Mouse (Mus musculus) kidney, adult 8-10 months (tissue): ENCODE data around the gene Tmem168.
A peak's percentile ranks its signal among the peaks of the same experiment; 100 is the strongest.

Source experiments
- DNase-seq, 2 experiments: peaks; one replicate each; pipeline ENCODE4 v3.0.0; 2022

The Tmem168 gene

GRCm38 (mm10) chr6:13607621-13608493 is at the start of gene Tmem168:
Tmem168 (minus strand) TSS chr6:13608100.
- DNase-seq, result peak; percentile 86 to 94

DNA sequence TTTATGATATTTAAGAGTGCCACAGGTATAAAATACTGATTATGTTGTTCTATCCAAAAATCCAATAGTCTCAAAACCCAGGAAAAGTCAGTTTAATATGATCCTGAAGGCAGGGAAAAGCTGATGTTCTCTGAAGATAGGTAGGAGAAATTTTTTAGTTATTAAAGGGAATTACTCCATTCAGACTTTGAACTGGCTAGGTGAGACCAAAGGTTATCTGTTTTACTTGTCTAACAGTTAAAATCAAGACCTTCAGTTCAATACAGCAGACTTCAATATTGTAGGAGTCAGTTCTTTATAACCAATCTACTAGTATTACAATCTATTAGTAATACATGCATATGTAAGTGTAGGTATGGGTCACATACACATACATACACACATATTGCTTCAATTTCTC is 46.2 kb upstream of the Tmem168 start:
- no peak for DNase-seq

GRCm38 (mm10) chr6:13652284-13652683 is 44.4 kb upstream of the Tmem168 start:
- no peak for DNase-seq

GRCm38 (mm10) chr6:13650854-13651253 is 43.0 kb upstream of the Tmem168 start:
- DNase-seq, result no peak

- DNase-seq, result no peak
Observed at GRCm38 (mm10) chr6:13648305-13648704, 40.4 kb upstream of the Tmem168 start.

DNA sequence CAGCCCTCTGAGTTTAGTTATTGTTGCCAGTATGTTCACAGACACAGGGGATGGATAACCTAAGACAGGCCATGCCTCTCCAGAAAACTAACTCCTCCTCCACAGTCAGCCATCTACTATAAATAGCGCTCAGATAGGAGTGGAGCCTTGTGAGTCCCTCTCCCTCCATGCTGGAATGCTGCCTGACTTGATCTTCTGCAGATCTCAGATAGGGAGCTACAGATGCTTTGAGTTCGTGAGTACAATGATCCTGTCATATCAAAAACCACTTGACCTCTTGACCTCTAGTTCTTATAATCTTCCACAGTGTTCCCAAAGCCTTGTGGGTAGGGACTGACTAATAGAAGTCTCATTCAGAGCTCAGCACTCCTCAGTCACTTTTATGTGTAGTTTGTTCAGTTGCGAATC is 28.7 kb upstream of the Tmem168 start:
- DNase-seq, result no peak

GRCm38 (mm10) chr6:13632571-13632970 is 24.7 kb upstream of the Tmem168 start:
- DNase-seq, result no peak

- DNase-seq, result no peak
Observed at GRCm38 (mm10) chr6:13630607-13631006, 22.7 kb upstream of the Tmem168 start.

DNA sequence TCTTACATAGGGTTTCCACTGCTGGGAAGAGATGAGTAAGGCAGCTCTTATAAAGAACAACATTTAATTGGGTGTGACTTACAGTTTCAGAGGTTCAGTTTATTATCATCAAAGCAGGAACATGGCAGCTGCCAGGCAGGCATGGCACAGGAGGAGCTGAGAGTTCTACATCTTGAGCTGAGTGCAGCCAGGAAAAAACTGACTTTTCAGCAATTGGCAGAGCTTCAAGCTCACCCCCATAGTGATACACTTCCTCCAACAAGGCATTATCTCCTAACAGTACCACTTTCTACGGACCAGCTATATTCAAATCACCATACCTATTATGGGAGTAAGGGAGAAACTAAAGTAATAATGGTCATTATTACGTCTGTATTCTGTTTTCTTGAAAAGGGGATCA is 11.7 kb upstream of the Tmem168 start:
- DNase-seq, result no peak

GRCm38 (mm10) chr6:13617110-13617509 is 9.2 kb upstream of the Tmem168 start:
- DNase-seq, result no peak

DNA sequence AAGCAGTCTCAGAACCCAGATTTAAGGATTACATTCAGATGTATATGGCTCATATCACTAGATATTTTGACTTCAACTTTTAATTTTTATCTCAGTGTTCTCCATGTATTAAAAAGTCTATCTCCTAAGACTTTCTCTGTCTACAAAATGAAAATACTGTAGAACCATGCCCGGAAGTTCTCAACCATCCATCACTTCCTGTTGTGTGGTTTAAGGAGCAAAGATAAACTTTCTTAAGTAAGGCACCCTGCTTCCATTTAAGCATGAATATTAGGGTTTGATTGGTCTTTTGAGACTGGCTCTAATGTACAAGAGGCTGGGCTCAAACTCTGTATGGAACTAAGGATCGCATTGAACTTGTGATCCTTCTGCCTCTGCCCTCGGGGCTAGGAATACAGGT is 6.7 kb upstream of the Tmem168 start:
- DNase-seq, result no peak

DNA sequence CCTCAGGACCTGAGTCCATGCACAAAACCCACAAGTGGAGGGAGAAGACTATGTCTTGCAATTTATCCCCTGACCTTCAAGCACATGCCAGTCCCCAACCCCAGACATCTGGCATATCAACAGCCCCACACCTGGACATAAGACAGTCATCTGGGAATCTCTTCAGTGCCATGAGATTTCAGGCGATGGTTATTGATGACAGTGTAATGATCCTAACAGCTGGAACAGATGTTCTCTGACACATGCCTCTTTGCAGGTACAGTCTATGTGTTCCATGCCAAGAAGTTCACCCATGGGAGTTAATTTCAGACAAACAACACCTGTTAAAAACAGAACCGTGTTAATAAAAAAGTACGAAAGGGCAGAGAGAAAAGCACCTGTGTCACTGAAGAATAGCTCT is 5.8 kb upstream of the Tmem168 start:
- DNase-seq, result no peak

DNA sequence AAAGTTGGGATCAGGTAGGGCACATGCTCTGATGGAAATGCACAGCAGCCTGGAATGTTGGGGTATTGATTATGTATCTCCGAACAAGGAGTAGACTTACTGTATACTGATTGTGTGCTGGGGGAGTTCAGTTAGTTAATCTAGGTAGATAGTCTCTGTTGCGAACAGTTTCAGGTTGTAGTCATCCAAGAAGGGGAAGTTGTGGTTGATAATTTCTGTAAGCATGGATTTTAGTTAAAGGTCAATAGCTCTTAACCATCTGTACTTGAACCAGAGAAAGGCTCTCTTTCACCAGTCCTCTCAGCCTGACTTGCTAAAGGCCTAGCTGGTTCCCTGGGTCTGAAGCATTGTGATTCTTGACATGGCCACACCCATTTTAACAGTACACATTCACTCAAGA is 3.0 kb upstream of the Tmem168 start:
- no peak for DNase-seq

GRCm38 (mm10) chr6:13609353-13610140 is 1.6 kb upstream of the Tmem168 start:
- peak; percentile 19 to 45 for DNase-seq

DNA sequence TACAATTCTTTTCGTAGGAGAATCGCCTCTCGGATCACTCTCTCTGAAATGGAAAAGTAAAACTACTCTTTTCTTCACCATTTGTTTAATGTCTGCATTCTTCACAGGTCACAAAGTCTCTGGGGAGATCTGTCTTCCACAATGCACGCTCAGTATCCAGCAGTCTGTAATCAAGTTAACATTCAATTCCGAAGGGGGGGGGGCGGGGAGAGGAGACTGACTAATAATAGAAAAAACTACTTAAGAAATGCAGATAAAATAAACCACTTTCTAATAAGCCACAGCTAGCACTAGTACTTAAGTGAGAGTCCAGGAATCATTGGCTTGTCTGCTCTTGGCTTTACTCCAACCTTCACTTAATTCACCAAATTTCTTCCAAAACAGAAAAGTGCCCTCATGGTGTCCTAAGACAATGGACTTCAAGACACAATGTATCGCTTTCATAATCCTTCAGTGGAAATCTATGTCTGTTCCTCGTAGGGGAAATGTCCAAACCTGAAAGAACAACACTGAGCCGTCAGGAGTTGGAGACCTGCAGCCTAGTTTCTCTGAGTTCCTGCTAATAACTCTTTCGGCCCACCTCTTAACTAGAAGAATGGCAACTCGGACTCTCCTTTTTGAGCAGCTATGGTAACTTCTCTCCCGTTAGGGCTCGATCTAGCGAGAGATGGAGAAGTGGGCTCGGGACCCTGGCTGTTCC is 829 bp downstream of the Tmem168 start:
- no peak for DNase-seq

GRCm38 (mm10) chr6:13606394-13606793 is 1.5 kb downstream of the Tmem168 start:
- no peak for DNase-seq

DNA sequence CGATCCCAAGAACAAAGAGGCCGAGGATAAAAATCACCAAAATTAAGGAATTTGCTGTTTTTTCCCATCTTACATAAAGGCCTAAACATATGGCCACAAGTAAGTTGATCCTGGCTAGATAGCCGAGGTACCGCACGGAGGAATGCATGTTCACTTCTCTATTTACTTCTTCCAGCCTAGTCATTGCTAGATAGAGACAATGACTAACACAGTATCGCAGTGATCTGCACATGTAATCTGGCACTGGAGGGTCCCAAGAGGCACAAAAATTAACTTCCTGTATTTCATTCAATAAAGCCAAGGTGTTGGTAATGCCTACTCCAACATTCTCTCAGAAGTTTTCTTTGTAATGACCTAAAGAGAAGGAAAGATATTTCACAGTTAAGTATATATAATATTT is 4.8 kb downstream of the Tmem168 start:
- DNase-seq, result no peak

- DNase-seq, result peak; percentile 39 to 65
Observed at GRCm38 (mm10) chr6:13601587-13601986, 6.3 kb downstream of the Tmem168 start.

- no peak for DNase-seq
Observed at GRCm38 (mm10) chr6:13598239-13598923, 9.5 kb downstream of the Tmem168 start.

GRCm38 (mm10) chr6:13592729-13593345 is 15.1 kb downstream of the Tmem168 start:
- DNase-seq, result no peak

DNA sequence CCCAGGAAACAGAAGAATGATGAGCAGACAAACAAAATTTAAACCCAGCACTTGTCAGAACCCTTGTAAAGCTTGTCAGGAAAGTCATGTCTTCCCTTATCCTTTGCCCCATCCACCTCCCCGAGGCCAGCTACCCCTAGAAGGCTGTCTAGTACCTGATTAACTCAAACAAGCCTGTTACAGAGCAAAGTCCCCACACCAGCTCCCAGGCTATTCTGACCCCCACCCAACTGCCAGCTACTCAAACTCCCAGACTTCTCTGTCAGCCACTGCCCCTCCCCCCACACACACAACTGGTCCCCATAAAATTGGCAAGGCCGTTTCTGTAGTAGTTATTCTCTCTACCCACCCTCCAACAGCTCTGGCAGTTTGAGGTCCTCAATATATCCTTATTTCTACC is 21.3 kb downstream of the Tmem168 start:
- peak; percentile 81 to 87 for DNase-seq

DNA sequence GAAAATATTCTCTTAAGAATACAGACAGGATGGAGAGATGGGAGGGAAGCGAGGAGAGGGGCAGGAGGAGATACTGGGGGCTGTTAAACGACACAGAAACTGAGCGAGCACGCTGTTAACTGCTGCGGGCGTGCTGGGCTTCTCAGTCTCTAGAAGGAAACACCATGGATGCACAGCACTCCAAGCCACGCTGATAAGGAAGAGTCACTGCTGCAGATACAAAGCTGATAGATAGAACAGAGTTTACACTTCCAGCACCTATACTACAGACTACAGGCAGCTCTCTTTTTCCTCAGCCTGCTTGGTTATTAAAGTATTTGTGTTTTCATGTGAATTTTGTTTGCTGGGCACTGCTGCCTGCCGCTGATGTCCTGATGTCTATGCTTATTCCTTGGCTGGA is 21.7 kb downstream of the Tmem168 start:
- DNase-seq, result no peak
